Mouse (Mus musculus) liver, postnatal 0 days (tissue): ENCODE data around the gene Ggn. TPM values are rescaled to one million over a fixed set of nuclear protein-coding genes. Genes with fewer than 3 reads are reported as not detected.
"Not testable (repeated sequence)": the region's sequence is repeated elsewhere in the genome, so short reads cannot be mapped to it uniquely, and the experiment has no call there.

Experiments used
- ATAC-seq: fragments of 200-750 bp; cut with Nextera tagmentation; 2 replicates; pipeline ENCODE4 v1.8.0; 2017; ENCODE audit warnings: mild to moderate bottlenecking, moderate library complexity
- DNase-seq: peaks from one replicate; pipeline ENCODE4 v3.0.0-alpha.2; 2016
- H3K27ac ChIP-seq: fragments of 300-500 bp; sonication (generic); 2 replicates; pipeline ENCODE4 v1.5.1; 2014; ENCODE audit warnings: antibody characterized with exemption, moderate library complexity, mild to moderate bottlenecking, low read depth
- H3K27me3 ChIP-seq: fragments of 300-500 bp; sonication (generic); 2 replicates; pipeline ENCODE4 v1.6.1; 2014; ENCODE audit warnings: low read length, control low read depth, mixed read lengths; ENCODE audit not compliant: insufficient read depth
- H3K36me3 ChIP-seq: fragments of 300-500 bp; sonication (generic); replicated peaks from 2 replicates; pipeline ENCODE4 v1.6.1; 2014; ENCODE audit warnings: mild to moderate bottlenecking, control low read depth, low read length, moderate library complexity, mixed read lengths; ENCODE audit not compliant: insufficient read depth
- H3K4me1 ChIP-seq: fragments of 300-500 bp; sonication (generic); 2 replicates; pipeline ENCODE4 v1.6.1; 2014; ENCODE audit warnings: antibody characterized with exemption, mild to moderate bottlenecking, control low read depth; ENCODE audit not compliant: insufficient read depth
- H3K4me2 ChIP-seq: fragments of 300-500 bp; sonication (generic); 2 replicates; pipeline ENCODE4 v1.6.1; 2014; ENCODE audit warnings: low read depth, mild to moderate bottlenecking, low read length, moderate library complexity, mixed read lengths
- H3K4me3 ChIP-seq: fragments of 300-500 bp; sonication (generic); 2 replicates; pipeline ENCODE4 v1.5.1; 2014; ENCODE audit warnings: low read depth, low read length
- H3K9ac ChIP-seq: fragments of 300-500 bp; sonication (generic); replicated peaks from 2 replicates; pipeline ENCODE4 v1.6.1; 2014; ENCODE audit warnings: mild to moderate bottlenecking, moderate library complexity
- H3K9me3 ChIP-seq: fragments of 300-500 bp; sonication (generic); 2 replicates; pipeline ENCODE4 v1.6.1; 2016; ENCODE audit warnings: mild to moderate bottlenecking, control low read depth, low read length, mixed read lengths
- CTCF ChIP-seq: sonication (generic); IDR thresholded peaks from 2 replicates; pipeline ENCODE4 v1.5.1; 2016; ENCODE audit warnings: antibody characterized with exemption, low read depth
- EP300 ChIP-seq: IDR thresholded peaks from 2 replicates; pipeline ENCODE4 v1.6.1; 2016; ENCODE audit warnings: antibody characterized with exemption, low read depth, mild to moderate bottlenecking
- WGBS: fragments of 180-500 bp; shearing (Covaris S2); extraction: QIAGEN DNeasy Blood & Tissue Kit; methylation state at CpG from one replicate; pipeline ENCODE4 v1.1.7; 2014; ENCODE audit not compliant: insufficient replicate concordance; 5-methylcytosine and 5-hydroxymethylcytosine counted together
- polyA plus RNA-seq: library from polyadenylated mRNA; unstranded; fragments of >200 nt; fragmentation: Nextera tagmentation; extraction: Ambion mirVana; gene quantifications from 2 replicates; pipeline ENCODE4 v1.2.1, GENCODE M21; 2015

Ggn gene
- polyA plus RNA-seq, 1 experiment from 2014 or later, result not detected

- no peak overlapping the region for H3K9ac ChIP-seq
- H3K4me2 ChIP-seq, result no peak overlapping the region
- H3K27me3 ChIP-seq, result no peaks in the 10 kb centered on the region
- H3K27ac ChIP-seq, result no peak overlapping the region
- no peaks in the 10 kb centered on the region for H3K36me3 ChIP-seq
- no peak overlapping the region for H3K4me3 ChIP-seq
- TF ChIP-seq EP300 (no peak), CTCF (0 out of 2 replicates have a peak, but pooled peaks have one; percentile 7)
- ATAC-seq, result no peak
- WGBS, result 67% methylated on average over 6 of the region's 6 CpGs
- DNase-seq, result no peak
- no peaks in the 10 kb centered on the region for H3K4me1 ChIP-seq
- H3K9me3 ChIP-seq, result no peaks in the 10 kb centered on the region
Measured at GRCm38 (mm10) chr7:29202577-29202976, 32.6 kb downstream of the Ggn start.

GRCm38 (mm10) chr7:29211013-29211412 is 41.0 kb downstream of the Ggn start:
- peak overlapping the region; percentile 74 for H3K27ac ChIP-seq
- 17% methylated on average over 13 of the region's 15 CpGs for WGBS
- not testable (repeated sequence) for H3K4me1 ChIP-seq, H3K36me3 ChIP-seq, H3K9me3 ChIP-seq, H3K27me3 ChIP-seq, H3K9ac ChIP-seq
- H3K4me2 ChIP-seq, result peak overlapping the region; percentile 61
- peak overlapping the region; percentile 34; the same call in 1 of the 2 replicates for H3K4me3 ChIP-seq
- ATAC-seq, result peak; percentile 75
- peak; percentile 53 for DNase-seq

- H3K36me3 ChIP-seq, result no peaks in the 10 kb centered on the region
- TF ChIP-seq EP300 (no peak), CTCF (no peak)
- peak overlapping the region; percentile 34 for H3K4me3 ChIP-seq
- WGBS, result 5% methylated on average over 34 of the region's 34 CpGs
- peak overlapping the region; percentile 74 for H3K27ac ChIP-seq
- no peak overlapping the region for H3K9ac ChIP-seq
- DNase-seq, result peak; percentile 84
- peak overlapping the region; percentile 61 for H3K4me2 ChIP-seq
- no peaks in the 10 kb centered on the region for H3K27me3 ChIP-seq
- H3K9me3 ChIP-seq, result peaks cover 8% of the 10 kb centered on the region
- peak; percentile 87 for ATAC-seq
- peaks cover 4% of the 10 kb centered on the region; the same call in 1 of the 2 replicates for H3K4me1 ChIP-seq
Measured at GRCm38 (mm10) chr7:29211415-29212198, 41.6 kb downstream of the Ggn start.

- Histone ChIP-seq H3K9ac (no peak overlapping the region), H3K4me1 (peaks cover 4% of the 10 kb centered on the region; the same call in 1 of the 2 replicates), H3K9me3 (peaks cover 11% of the 10 kb centered on the region), H3K27ac (peak overlapping the region; percentile 74), H3K4me3 (peak overlapping the region; percentile 34), H3K27me3 (no peaks in the 10 kb centered on the region), H3K36me3 (no peaks in the 10 kb centered on the region), H3K4me2 (peak overlapping the region; percentile 61)
- no peak for TF ChIP-seq CTCF
- TF ChIP-seq EP300, result no peak
- 26% methylated on average over 26 of the region's 26 CpGs for WGBS
- peak; percentile 51 for DNase-seq
- no peak for ATAC-seq
Measured at GRCm38 (mm10) chr7:29212199-29212765, 42.3 kb downstream of the Ggn start.

- H3K4me2 ChIP-seq, result not testable (repeated sequence)
Measured at GRCm38 (mm10) chr7:29212775-29213560, 43.0 kb downstream of the Ggn start.

GRCm38 (mm10) chr7:29213675-29214082 is 43.7 kb downstream of the Ggn start, which contains the start of gene Catsperg1:
Gene Catsperg1 (minus strand): TSS chr7:29214035.
- no peak within 1 kb of the TSS for H3K4me3 ChIP-seq
- WGBS, result 35% methylated on average over 20 of the region's 20 CpGs
- H3K4me1 ChIP-seq, result peaks cover 4% of the 10 kb centered on the region; the same call in 1 of the 2 replicates
- DNase-seq (no peak), ATAC-seq (no peak)
- H3K9me3 ChIP-seq, result peaks cover 15% of the 10 kb centered on the region
- H3K4me2 ChIP-seq, result no peak within 1 kb of the TSS
- H3K27me3 ChIP-seq, result no peaks in the 10 kb centered on the region
- no peak within 1 kb of the TSS for H3K27ac ChIP-seq
- no peak within 1 kb of the TSS for H3K9ac ChIP-seq
- TF ChIP-seq EP300 (no peak), CTCF (no peak)
- H3K36me3 ChIP-seq, result no peaks in the 10 kb centered on the region

More at GRCm38 (mm10) chr7:29212775-29213560, 43.0 kb downstream of the Ggn start:
- H3K9me3 ChIP-seq, result peaks cover 13% of the 10 kb centered on the region
- not testable (repeated sequence) for ATAC-seq, H3K36me3 ChIP-seq, DNase-seq, H3K9ac ChIP-seq, H3K27me3 ChIP-seq, H3K4me3 ChIP-seq, H3K4me1 ChIP-seq, H3K27ac ChIP-seq
- 46% methylated on average over 40 of the region's 40 CpGs for WGBS
